Mouse (Mus musculus): ENCODE measurements at regions not wholly inside any gene's neighbourhood (a gene's known extent, or its start where the extent isn't known, plus 50 kb on each side); places are given as distances from the start of the nearest gene placed in this dataset.

GRCm38 (mm10) chr8:103998143-103998542 is 103.3 kb upstream of the Cdh5 start:
- no peak for TF ChIP-seq POLR2A (IDR thresholded peaks at IDR 0.05; ENCODE audit: borderline replicate concordance, insufficient read depth, low read length)
- TF ChIP-seq CTCF (IDR thresholded peaks at IDR 0.05; ENCODE audit: borderline replicate concordance, insufficient read depth, low read depth, low read length) = no peak
- Histone ChIP-seq H3K4me1 (ENCODE audit: control insufficient read depth, insufficient read depth, low read length) (no peaks in the 10 kb centered on the region), H3K27ac (ENCODE audit: insufficient read depth, low read length) (no peak overlapping the region), H3K27me3 (ENCODE audit: control insufficient read depth, insufficient read depth, low read length) (no peaks in the 10 kb centered on the region), H3K4me3 (replicated peaks; ENCODE audit: insufficient read depth, low read depth, low read length) (no peak overlapping the region)
- DNase-seq = peak in 1 of 2 experiments; percentile 16
- WGBS = 47% methylated on average over 6 of the region's 6 CpGs

- H3K27me3 ChIP-seq (ENCODE audit: control insufficient read depth, insufficient read depth, low read length) = no peaks in the 10 kb centered on the region
- H3K4me3 ChIP-seq (replicated peaks; ENCODE audit: insufficient read depth, low read depth, low read length) = no peak overlapping the region
- no peak for DNase-seq
- 89% methylated on average over 2 of the region's 2 CpGs for WGBS
- no peak overlapping the region for H3K27ac ChIP-seq (ENCODE audit: insufficient read depth, low read length)
- no peaks in the 10 kb centered on the region for H3K4me1 ChIP-seq (ENCODE audit: control insufficient read depth, insufficient read depth, low read length)
- no peak for TF ChIP-seq CTCF (IDR thresholded peaks at IDR 0.05; ENCODE audit: borderline replicate concordance, insufficient read depth, low read depth, low read length)
- TF ChIP-seq POLR2A (IDR thresholded peaks at IDR 0.05; ENCODE audit: borderline replicate concordance, insufficient read depth, low read length) = no peak
Observed at GRCm38 (mm10) chr8:104007209-104007608, 94.2 kb upstream of the Cdh5 start.

GRCm38 (mm10) chr8:104008756-104009155 is 92.7 kb upstream of the Cdh5 start:
- TF ChIP-seq POLR2A (IDR thresholded peaks at IDR 0.05; ENCODE audit: borderline replicate concordance, insufficient read depth, low read length) (no peak), CTCF (IDR thresholded peaks at IDR 0.05; ENCODE audit: borderline replicate concordance, insufficient read depth, low read depth, low read length) (no peak)
- Histone ChIP-seq H3K27me3 (ENCODE audit: control insufficient read depth, insufficient read depth, low read length) (no peaks in the 10 kb centered on the region), H3K4me1 (ENCODE audit: control insufficient read depth, insufficient read depth, low read length) (no peaks in the 10 kb centered on the region), H3K4me3 (replicated peaks; ENCODE audit: insufficient read depth, low read depth, low read length) (no peak overlapping the region), H3K27ac (ENCODE audit: insufficient read depth, low read length) (no peak overlapping the region)
- DNase-seq = no peak
- 41% methylated on average over 5 of the region's 5 CpGs for WGBS

GRCm38 (mm10) chr8:104009306-104009705 is 92.1 kb upstream of the Cdh5 start:
- DNase-seq = no peak
- Histone ChIP-seq H3K27me3 (ENCODE audit: control insufficient read depth, insufficient read depth, low read length) (no peaks in the 10 kb centered on the region), H3K4me3 (replicated peaks; ENCODE audit: insufficient read depth, low read depth, low read length) (no peak overlapping the region), H3K4me1 (ENCODE audit: control insufficient read depth, insufficient read depth, low read length) (no peaks in the 10 kb centered on the region), H3K27ac (ENCODE audit: insufficient read depth, low read length) (no peak overlapping the region)
- no peak for TF ChIP-seq POLR2A (IDR thresholded peaks at IDR 0.05; ENCODE audit: borderline replicate concordance, insufficient read depth, low read length)
- TF ChIP-seq CTCF (IDR thresholded peaks at IDR 0.05; ENCODE audit: borderline replicate concordance, insufficient read depth, low read depth, low read length) = no peak
- WGBS = 45% methylated on average over 6 of the region's 6 CpGs

DNA sequence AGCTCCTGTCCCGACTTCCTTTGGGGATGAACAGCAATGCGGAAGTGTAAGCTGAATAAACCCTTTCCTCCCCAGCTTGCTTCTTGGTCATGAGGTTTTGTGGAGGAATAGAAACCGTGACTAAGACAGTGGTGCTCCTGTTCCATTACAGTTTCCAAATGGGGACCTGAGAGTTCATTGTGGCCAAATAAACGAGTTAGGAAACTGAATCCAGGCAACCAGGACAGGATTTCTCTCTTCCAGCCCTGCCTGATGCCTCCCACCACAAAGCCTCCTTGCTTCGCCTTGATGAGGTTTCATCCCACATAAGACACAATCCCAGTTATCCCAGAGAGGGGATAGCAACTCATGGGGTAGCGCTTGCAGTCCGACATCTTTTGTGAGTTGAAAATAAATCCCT is 79.2 kb upstream of the Cdh5 start:
- Histone ChIP-seq H3K4me3 (replicated peaks; ENCODE audit: insufficient read depth, low read depth, low read length) (no peak overlapping the region), H3K4me1 (ENCODE audit: control insufficient read depth, insufficient read depth, low read length) (no peaks in the 10 kb centered on the region), H3K27me3 (ENCODE audit: control insufficient read depth, insufficient read depth, low read length) (no peaks in the 10 kb centered on the region), H3K27ac (ENCODE audit: insufficient read depth, low read length) (no peak overlapping the region)
- DNase-seq = no peak
- 78% methylated on average over 7 of the region's 7 CpGs for WGBS
- TF ChIP-seq CTCF (IDR thresholded peaks at IDR 0.05; ENCODE audit: borderline replicate concordance, insufficient read depth, low read depth, low read length) = no peak
- no peak for TF ChIP-seq POLR2A (IDR thresholded peaks at IDR 0.05; ENCODE audit: borderline replicate concordance, insufficient read depth, low read length)

DNA sequence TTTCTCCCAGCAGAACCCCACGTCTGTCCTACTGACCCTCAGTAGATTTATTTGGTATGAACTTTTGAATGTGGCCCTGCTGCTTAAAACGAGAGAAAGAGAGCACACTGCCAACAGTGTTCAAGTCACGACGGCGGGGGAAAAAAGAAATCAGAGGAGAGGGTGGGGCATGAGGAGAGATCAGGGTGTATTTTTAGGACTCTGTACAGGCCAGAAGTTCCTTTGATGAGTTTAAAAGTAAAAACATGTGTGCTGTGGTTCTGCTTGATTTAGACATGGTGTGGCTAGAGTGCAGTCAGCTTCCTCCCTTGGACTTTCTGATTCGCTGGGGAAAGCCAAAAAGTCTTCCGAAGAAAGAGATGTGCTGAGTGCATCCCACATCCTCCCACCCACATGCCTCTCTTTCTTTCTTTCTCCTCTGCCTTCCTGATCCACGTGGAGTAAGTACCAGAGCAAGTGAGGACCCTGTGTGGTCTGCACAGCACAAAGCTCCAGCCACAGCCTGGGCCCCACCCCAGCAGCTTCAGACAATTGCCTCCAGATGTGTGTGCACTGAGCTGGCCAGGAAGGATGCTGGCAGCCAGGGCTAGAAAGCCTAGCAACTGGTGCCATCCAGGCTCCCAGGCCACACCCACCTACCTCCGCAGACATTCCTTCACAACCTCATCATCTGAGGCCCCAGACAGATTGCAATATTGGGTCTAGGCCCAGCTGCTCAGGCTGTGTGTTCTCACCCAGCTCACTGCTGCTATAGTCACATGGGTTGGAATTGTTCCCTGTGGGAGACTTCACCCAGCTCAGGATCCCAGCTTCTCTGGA is 78.5 kb upstream of the Cdh5 start:
- TF ChIP-seq CTCF (IDR thresholded peaks at IDR 0.05; ENCODE audit: borderline replicate concordance, insufficient read depth, low read depth, low read length) (no peak), POLR2A (IDR thresholded peaks at IDR 0.05; ENCODE audit: borderline replicate concordance, insufficient read depth, low read length) (no peak)
- no peak overlapping the region for H3K27ac ChIP-seq (ENCODE audit: insufficient read depth, low read length)
- no peak for DNase-seq
- no peaks in the 10 kb centered on the region for H3K4me1 ChIP-seq (ENCODE audit: control insufficient read depth, insufficient read depth, low read length)
- no peak overlapping the region for H3K4me3 ChIP-seq (replicated peaks; ENCODE audit: insufficient read depth, low read depth, low read length)
- H3K27me3 ChIP-seq (ENCODE audit: control insufficient read depth, insufficient read depth, low read length) = no peaks in the 10 kb centered on the region
- WGBS = 68% methylated on average over 9 of the region's 9 CpGs

DNA sequence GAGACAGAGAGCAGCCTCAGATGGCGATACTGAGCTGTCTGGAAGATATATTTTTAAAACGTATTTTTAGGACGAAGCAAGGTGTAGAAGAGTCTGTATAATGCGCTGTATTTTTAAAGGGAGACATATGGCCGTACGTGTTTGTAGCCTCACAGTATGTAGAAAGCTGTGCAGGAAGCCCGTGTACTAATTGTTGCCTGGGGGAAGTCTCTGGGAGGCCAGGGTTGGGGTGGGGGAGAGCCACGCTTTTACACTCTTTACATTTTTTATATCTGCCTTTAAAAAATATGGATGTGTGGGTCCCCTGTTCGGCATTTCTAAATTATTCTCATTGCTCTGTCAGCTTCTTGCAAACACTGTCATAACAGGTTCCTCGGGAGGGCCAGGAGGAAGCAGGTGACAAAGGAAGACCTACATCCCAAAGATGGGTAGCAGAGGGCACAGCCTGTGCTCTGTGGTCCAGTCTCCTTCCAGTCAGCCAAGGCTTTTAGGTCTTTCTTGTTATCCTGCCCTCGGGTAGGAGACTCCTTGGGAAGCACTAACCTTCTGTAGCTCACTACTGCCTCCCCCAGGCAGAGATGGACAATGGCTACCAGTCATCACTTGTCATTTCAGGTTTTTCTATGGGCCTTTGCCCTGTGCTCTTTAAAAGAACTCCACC is 74.1 kb upstream of the Cdh5 start:
- WGBS = 73% methylated on average over 11 of the region's 11 CpGs
- H3K4me3 ChIP-seq (replicated peaks; ENCODE audit: insufficient read depth, low read depth, low read length) = no peak overlapping the region
- TF ChIP-seq CTCF (IDR thresholded peaks at IDR 0.05; ENCODE audit: borderline replicate concordance, insufficient read depth, low read depth, low read length) (peak; percentile 34; the same call in 1 of the 2 replicates), POLR2A (IDR thresholded peaks at IDR 0.05; ENCODE audit: borderline replicate concordance, insufficient read depth, low read length) (no peak)
- no peak overlapping the region for H3K27ac ChIP-seq (ENCODE audit: insufficient read depth, low read length)
- H3K4me1 ChIP-seq (ENCODE audit: control insufficient read depth, insufficient read depth, low read length) = no peaks in the 10 kb centered on the region
- no peaks in the 10 kb centered on the region for H3K27me3 ChIP-seq (ENCODE audit: control insufficient read depth, insufficient read depth, low read length)
- peak in 1 of 2 experiments; percentile 10 for DNase-seq

GRCm38 (mm10) chr8:104028626-104029025 is 72.8 kb upstream of the Cdh5 start:
- Histone ChIP-seq H3K4me1 (ENCODE audit: control insufficient read depth, insufficient read depth, low read length) (no peaks in the 10 kb centered on the region), H3K4me3 (replicated peaks; ENCODE audit: insufficient read depth, low read depth, low read length) (no peak overlapping the region), H3K27me3 (ENCODE audit: control insufficient read depth, insufficient read depth, low read length) (no peaks in the 10 kb centered on the region), H3K27ac (ENCODE audit: insufficient read depth, low read length) (no peak overlapping the region)
- peak; percentile 49 to 62 for DNase-seq
- TF ChIP-seq POLR2A (IDR thresholded peaks at IDR 0.05; ENCODE audit: borderline replicate concordance, insufficient read depth, low read length) = no peak
- peak; percentile 80 for TF ChIP-seq CTCF (IDR thresholded peaks at IDR 0.05; ENCODE audit: borderline replicate concordance, insufficient read depth, low read depth, low read length)
- WGBS = 2% methylated on average over 22 of the region's 22 CpGs
